Mouse (Mus musculus) forebrain, embryonic 16.5 days (tissue): ENCODE data around the gene Gm28827. TPM values are rescaled to one million over a fixed set of nuclear protein-coding genes. Genes with fewer than 3 reads are reported as not detected.
"Not testable (repeated sequence)": the region's sequence is repeated elsewhere in the genome, so short reads cannot be mapped to it uniquely, and the experiment has no call there.

ENCODE experiments used
- ATAC-seq: fragments of 200-750 bp; cut with Nextera tagmentation; 2 replicates; pipeline ENCODE4 v1.8.0; 2017; ENCODE audit warnings: mild to moderate bottlenecking, moderate library complexity
- H3K27ac ChIP-seq: fragments of 300-500 bp; sonication (generic); 2 replicates; pipeline ENCODE4 v1.5.1; 2014; ENCODE audit warnings: low read length, control low read depth
- H3K27me3 ChIP-seq: fragments of 300-500 bp; sonication (generic); replicated peaks from 2 replicates; pipeline ENCODE4 v1.6.1; 2014; ENCODE audit warnings: low read length; ENCODE audit not compliant: control insufficient read depth, insufficient read depth
- H3K36me3 ChIP-seq: fragments of 300-500 bp; sonication (generic); 2 replicates; pipeline ENCODE4 v1.6.1; 2014; ENCODE audit not compliant: control insufficient read depth, insufficient read depth
- H3K4me1 ChIP-seq: fragments of 300-500 bp; sonication (generic); replicated peaks from 2 replicates; pipeline ENCODE4 v1.6.1; 2014; ENCODE audit warnings: low read length; ENCODE audit not compliant: control insufficient read depth, insufficient read depth
- H3K4me2 ChIP-seq: fragments of 300-500 bp; sonication (generic); 2 replicates; pipeline ENCODE4 v1.6.1; 2014; ENCODE audit warnings: mild to moderate bottlenecking, low read length, control low read depth
- H3K4me3 ChIP-seq: fragments of 300-500 bp; sonication (generic); replicated peaks from 2 replicates; pipeline ENCODE4 v1.5.1; 2014; ENCODE audit warnings: mild to moderate bottlenecking, low read length, control low read depth
- H3K9ac ChIP-seq: fragments of 300-500 bp; sonication (generic); replicated peaks from 2 replicates; pipeline ENCODE4 v1.6.1; 2014; ENCODE audit warnings: low read depth, low read length, control low read depth
- H3K9me3 ChIP-seq: fragments of 300-500 bp; sonication (generic); 2 replicates; pipeline ENCODE4 v1.6.1; 2016; ENCODE audit warnings: low read length; ENCODE audit not compliant: control insufficient read depth
- WGBS: fragments of 180-500 bp; shearing (Covaris S2); extraction: QIAGEN DNeasy Blood & Tissue Kit; methylation state at CpG from one replicate; pipeline ENCODE4 v1.1.7; 2014; 5-methylcytosine and 5-hydroxymethylcytosine counted together
- polyA plus RNA-seq: library from polyadenylated mRNA; unstranded; fragments of >200 nt; fragmentation: Nextera tagmentation; extraction: Ambion mirVana; gene quantifications from 2 replicates; pipeline ENCODE4 v1.2.1, GENCODE M21; 2015

Gene Gm28827
- polyA plus RNA-seq = not detected in 2 replicates

DNA sequence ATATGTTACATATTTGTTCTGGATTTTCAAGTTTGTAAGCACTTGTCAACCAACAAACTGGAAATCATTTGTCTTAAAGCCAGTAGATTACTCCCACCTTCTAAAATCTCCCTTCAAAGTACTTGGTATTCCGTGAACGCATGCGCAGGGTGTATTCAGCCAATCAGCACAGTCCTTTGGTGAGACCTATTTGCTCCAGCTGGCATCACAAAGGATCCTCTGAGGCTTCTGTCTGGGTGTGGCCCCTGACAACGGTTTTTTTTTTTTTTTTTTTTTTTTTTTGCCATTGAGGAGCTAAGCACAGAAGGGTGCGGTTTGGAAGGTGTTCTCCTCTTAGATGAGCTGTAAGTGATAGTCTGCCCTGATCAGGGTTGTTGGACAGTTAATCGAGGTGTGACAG lies at the start of gene Gm28827:
TSS of gene Gm28827 (plus strand) at position 301 of the 400 bp plus-strand sequence.
- not testable (repeated sequence) for H3K4me1 ChIP-seq, H3K27ac ChIP-seq, H3K36me3 ChIP-seq, H3K9ac ChIP-seq, H3K4me3 ChIP-seq, H3K9me3 ChIP-seq, ATAC-seq, H3K27me3 ChIP-seq, H3K4me2 ChIP-seq
- no CpG with 5 or more reads among the region's 6 CpGs for WGBS
